Mouse (Mus musculus) forebrain, postnatal 0 days (tissue): ENCODE measurements around the gene Epha7. TPM values are rescaled to one million over a fixed set of nuclear protein-coding genes. Genes with fewer than 3 reads are reported as not detected.

Experiments
- ATAC-seq: fragments of 200-750 bp; cut with Nextera tagmentation; 2 replicates; pipeline ENCODE4 v1.8.0; 2017; ENCODE audit warnings: mild to moderate bottlenecking, moderate library complexity
- DNase-seq: peaks from one replicate; pipeline ENCODE4 v3.0.0-alpha.2; 2015
- H3K27ac ChIP-seq: fragments of 300-500 bp; sonication (generic); 2 replicates; pipeline ENCODE4 v1.5.1; 2014; ENCODE audit warnings: low read depth, mild to moderate bottlenecking, antibody characterized with exemption, low read length, moderate library complexity, mixed read lengths
- H3K27me3 ChIP-seq: fragments of 300-500 bp; sonication (generic); 2 replicates; pipeline ENCODE4 v1.6.1; 2014; ENCODE audit warnings: mild to moderate bottlenecking, low read length, mixed read lengths; ENCODE audit not compliant: insufficient read depth
- H3K36me3 ChIP-seq: fragments of 300-500 bp; sonication (generic); 2 replicates; pipeline ENCODE4 v1.6.1; 2014; ENCODE audit warnings: mild to moderate bottlenecking, moderate library complexity; ENCODE audit not compliant: insufficient read depth
- H3K4me1 ChIP-seq: fragments of 300-500 bp; sonication (generic); 2 replicates; pipeline ENCODE4 v1.6.1; 2014; ENCODE audit warnings: antibody characterized with exemption; ENCODE audit not compliant: insufficient read depth
- H3K4me2 ChIP-seq: fragments of 300-500 bp; sonication (generic); 2 replicates; pipeline ENCODE4 v1.6.1; 2014; ENCODE audit warnings: low read depth, mild to moderate bottlenecking, moderate library complexity
- H3K4me3 ChIP-seq: fragments of 300-500 bp; sonication (generic); 2 replicates; pipeline ENCODE4 v1.5.1; 2014; ENCODE audit warnings: low read depth, low read length, mixed read lengths
- H3K9ac ChIP-seq: fragments of 300-500 bp; sonication (generic); 2 replicates; pipeline ENCODE4 v1.6.1; 2014; ENCODE audit warnings: mild to moderate bottlenecking
- H3K9me3 ChIP-seq: fragments of 300-500 bp; sonication (generic); 2 replicates; pipeline ENCODE4 v1.6.1; 2016; ENCODE audit warnings: low read length
- CTCF ChIP-seq: sonication (generic); IDR thresholded peaks from 2 replicates; pipeline ENCODE4 v1.5.1; 2016; ENCODE audit warnings: antibody characterized with exemption, control low read depth, low read depth
- WGBS: fragments of 180-500 bp; shearing (Covaris S2); extraction: QIAGEN DNeasy Blood & Tissue Kit; methylation state at CpG from one replicate; pipeline ENCODE4 v1.1.7; 2014; 5-methylcytosine and 5-hydroxymethylcytosine counted together
- polyA plus RNA-seq: library from polyadenylated mRNA; unstranded; fragments of >200 nt; fragmentation: Nextera tagmentation; extraction: Ambion mirVana; gene quantifications from 2 replicates; pipeline ENCODE4 v1.2.1, GENCODE M21; 2015
- total RNA-seq: library from RNA; depleted of rRNA; stranded (reverse); fragments of >200 nt; gene quantifications from 2 replicates; pipeline ENCODE4 v1.2.3, GENCODE M21; 2014

Gene Epha7
- total and polyA plus RNA-seq, 2 experiments from 2014 or later, result 57.3 to 73.1 TPM

DNA sequence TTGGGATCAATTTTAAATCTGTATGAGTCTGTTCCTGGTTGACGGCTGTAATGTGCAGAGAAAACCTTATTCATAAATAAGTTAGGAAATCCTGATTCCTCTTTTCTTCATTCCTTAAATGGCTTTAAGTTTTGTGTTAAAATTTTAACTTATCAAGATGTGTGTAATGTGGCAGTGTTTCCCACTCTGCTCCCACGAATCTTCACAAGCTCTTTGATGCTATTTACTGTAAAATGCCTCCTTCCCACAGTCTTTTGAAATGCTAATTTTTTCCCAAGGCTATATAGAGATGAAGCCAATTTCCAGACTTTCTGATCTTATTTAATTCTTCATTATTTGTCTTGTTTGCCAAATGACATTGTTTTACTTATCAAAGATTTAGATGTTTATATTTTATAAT is 100.7 kb downstream of the Epha7 start:
- H3K9ac ChIP-seq, result no peak overlapping the region
- ATAC-seq, result no peak
- H3K9me3 ChIP-seq, result no peaks in the 10 kb centered on the region
- H3K4me2 ChIP-seq, result no peak overlapping the region
- 31% methylated on average over 2 of the region's 2 CpGs for WGBS
- H3K27me3 ChIP-seq, result no peaks in the 10 kb centered on the region
- no peaks in the 10 kb centered on the region for H3K36me3 ChIP-seq
- H3K27ac ChIP-seq, result no peak overlapping the region
- no peak for TF ChIP-seq CTCF
- DNase-seq, result no peak
- no peak overlapping the region for H3K4me3 ChIP-seq
- H3K4me1 ChIP-seq, result no peaks in the 10 kb centered on the region

DNA sequence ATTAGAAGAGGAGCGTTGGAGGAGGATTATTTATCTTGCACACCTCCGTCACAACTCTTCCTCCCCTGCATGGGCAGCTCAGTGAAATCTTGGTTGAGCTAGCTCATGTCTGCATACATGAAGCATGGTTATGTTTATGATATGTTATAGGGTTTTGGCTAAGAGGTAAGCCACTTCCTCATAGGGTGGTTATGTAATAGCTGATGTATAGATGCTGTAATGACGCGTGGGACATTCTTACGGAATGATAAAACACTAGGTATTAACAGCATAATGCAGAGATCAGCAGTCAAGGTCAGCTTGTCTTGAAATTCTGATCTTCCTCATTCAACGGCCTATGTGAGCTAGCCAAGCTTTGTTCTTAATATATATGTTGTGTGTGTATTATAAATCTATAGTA is 107.7 kb downstream of the Epha7 start:
- WGBS, result 94% methylated on average over 6 of the region's 6 CpGs
- Histone ChIP-seq H3K4me2 (no peak overlapping the region), H3K27me3 (no peaks in the 10 kb centered on the region), H3K9me3 (no peaks in the 10 kb centered on the region), H3K36me3 (no peaks in the 10 kb centered on the region), H3K27ac (no peak overlapping the region), H3K4me3 (no peak overlapping the region), H3K4me1 (no peaks in the 10 kb centered on the region), H3K9ac (no peak overlapping the region)
- DNase-seq (no peak), ATAC-seq (no peak)
- no peak for TF ChIP-seq CTCF

DNA sequence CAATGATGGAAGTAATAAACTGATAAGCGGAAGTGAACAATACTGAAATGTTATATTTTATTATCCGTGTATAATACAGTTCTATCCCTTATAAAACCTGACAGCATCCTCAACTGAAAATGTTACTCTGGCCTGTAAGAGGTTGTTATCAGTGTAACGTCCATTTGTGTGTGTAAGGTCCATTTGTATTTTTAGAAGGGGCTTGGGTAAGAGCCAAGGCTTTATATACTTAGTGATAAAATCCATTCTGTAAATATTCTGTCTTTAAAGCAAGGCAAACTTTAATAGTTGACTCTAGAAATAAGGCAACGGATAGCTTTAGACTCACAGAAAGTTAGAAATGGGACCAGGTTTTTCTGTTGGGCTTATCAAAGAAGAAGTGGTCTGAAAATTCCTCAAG is 113.1 kb downstream of the Epha7 start:
- 90% methylated on average over 4 of the region's 4 CpGs for WGBS
- ATAC-seq, result no peak

DNA sequence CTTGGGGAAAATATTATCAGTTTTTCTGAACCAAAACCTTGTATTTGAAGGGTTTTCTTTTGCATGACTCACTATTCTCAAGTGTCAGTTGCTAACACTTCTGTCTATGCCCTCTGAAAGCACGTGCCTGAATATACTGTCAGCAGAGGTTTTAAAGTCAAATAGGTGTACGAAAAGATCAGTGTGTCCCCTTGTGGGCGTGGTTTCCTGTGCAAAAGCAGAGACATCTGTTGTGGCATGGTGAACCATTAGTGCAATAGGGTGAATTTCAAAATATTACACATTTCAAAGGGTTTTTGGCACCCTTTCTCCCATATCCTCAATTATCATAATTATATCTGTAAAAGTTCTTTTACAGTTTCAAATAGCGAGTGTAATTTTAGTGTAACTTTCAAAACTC is 120.5 kb downstream of the Epha7 start:
- WGBS, result 77% methylated on average over 4 of the region's 4 CpGs
- no peak for DNase-seq
- Histone ChIP-seq H3K4me1 (no peaks in the 10 kb centered on the region), H3K27ac (no peak overlapping the region), H3K27me3 (no peaks in the 10 kb centered on the region), H3K4me2 (no peak overlapping the region), H3K9ac (no peak overlapping the region), H3K9me3 (no peaks in the 10 kb centered on the region), H3K4me3 (no peak overlapping the region), H3K36me3 (no peaks in the 10 kb centered on the region)
- no peak for ATAC-seq
- no peak for TF ChIP-seq CTCF

More for the DNA sequence above, 113.1 kb downstream of the Epha7 start:
- Histone ChIP-seq H3K27ac (no peak overlapping the region), H3K36me3 (no peaks in the 10 kb centered on the region), H3K9ac (no peak overlapping the region), H3K27me3 (no peaks in the 10 kb centered on the region), H3K4me3 (no peak overlapping the region), H3K9me3 (no peaks in the 10 kb centered on the region), H3K4me1 (no peaks in the 10 kb centered on the region), H3K4me2 (no peak overlapping the region)
- TF ChIP-seq CTCF, result no peak
- no peak for DNase-seq

DNA sequence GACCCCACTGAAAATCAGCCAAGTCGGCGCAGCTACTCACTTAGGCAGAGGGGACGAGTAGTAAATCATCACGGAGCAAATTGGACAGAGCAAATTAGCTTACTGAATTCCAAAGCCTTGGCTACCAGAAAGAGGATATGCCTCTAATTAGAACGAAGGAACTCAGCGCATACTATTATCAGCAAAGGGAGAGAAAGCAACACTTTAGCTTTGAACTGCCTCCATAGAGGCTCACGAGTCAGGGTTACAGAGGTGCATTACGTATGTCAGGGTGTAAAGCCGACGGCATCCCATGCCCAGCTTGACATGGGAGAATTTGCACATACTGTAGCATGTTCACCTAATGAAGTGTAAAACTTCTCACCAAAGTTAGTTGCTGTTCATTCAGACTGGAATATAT is 121.9 kb downstream of the Epha7 start:
- no peaks in the 10 kb centered on the region for H3K4me1 ChIP-seq
- H3K4me2 ChIP-seq, result 0 out of 2 replicates have a peak overlapping the region, but pooled peaks have one; percentile 6
- no peak overlapping the region; the same call in 1 of the 2 replicates for H3K4me3 ChIP-seq
- no peak overlapping the region for H3K27ac ChIP-seq
- peak; percentile 26 for DNase-seq
- WGBS, result 13% methylated on average over 10 of the region's 10 CpGs
- no peak for ATAC-seq
- H3K9me3 ChIP-seq, result no peaks in the 10 kb centered on the region
- no peaks in the 10 kb centered on the region for H3K36me3 ChIP-seq
- H3K9ac ChIP-seq, result no peak overlapping the region
- H3K27me3 ChIP-seq, result no peaks in the 10 kb centered on the region
- TF ChIP-seq CTCF, result no peak

DNA sequence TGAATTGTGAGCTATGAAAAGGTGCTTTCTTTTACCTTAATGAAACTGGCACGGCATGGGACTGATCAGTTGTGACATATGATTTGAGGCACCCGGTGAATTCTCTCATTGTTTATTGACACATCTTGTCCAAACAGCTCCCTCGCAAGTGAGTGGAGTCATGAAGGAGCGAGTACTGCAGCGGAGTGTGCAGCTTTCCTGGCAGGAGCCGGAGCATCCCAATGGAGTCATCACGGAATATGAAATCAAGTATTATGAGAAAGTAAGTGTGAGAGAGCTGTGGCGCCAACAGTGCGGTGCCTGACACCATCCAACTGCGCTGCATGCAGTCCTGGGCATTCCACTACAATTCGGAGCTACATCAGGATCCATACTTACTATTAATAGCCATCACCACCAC is 122.6 kb downstream of the Epha7 start:
- Histone ChIP-seq H3K4me3 (peak overlapping the region; percentile 18; the same call in 1 of the 2 replicates), H3K4me2 (peak overlapping the region; percentile 42), H3K27me3 (no peaks in the 10 kb centered on the region), H3K9ac (no peak overlapping the region), H3K9me3 (no peaks in the 10 kb centered on the region), H3K27ac (no peak overlapping the region), H3K4me1 (no peaks in the 10 kb centered on the region), H3K36me3 (no peaks in the 10 kb centered on the region)
- WGBS, result 22% methylated on average over 11 of the region's 11 CpGs
- ATAC-seq (peak; percentile 76; the same call in 1 of the 2 replicates), DNase-seq (peak; percentile 45)
- no peak for TF ChIP-seq CTCF

DNA sequence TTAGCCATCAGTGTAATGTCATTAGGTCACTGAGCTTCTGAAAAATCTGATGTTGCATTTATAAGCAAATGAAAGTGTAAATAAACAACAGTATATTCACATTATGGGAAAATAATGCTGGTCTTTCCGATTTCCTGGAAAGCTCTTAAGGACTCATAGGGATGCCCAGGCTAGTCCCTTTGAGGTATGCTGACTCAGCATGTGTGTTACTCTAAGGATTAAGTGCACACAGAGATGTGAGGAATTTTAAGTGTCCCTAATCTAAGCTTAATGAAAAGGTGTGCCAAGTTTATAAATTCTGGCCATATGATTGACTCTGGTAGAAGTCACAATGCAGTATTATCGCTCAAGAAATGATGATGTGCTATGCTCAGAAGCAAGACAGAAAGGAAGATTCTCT is 127.8 kb downstream of the Epha7 start:
- TF ChIP-seq CTCF, result no peak

More for the DNA sequence above, 127.8 kb downstream of the Epha7 start:
- no peak overlapping the region for H3K4me2 ChIP-seq
- ATAC-seq (no peak), DNase-seq (no peak)
- no peaks in the 10 kb centered on the region for H3K9me3 ChIP-seq
- no peaks in the 10 kb centered on the region for H3K27me3 ChIP-seq
- no peak overlapping the region for H3K9ac ChIP-seq
- 95% methylated on average over 2 of the region's 2 CpGs for WGBS
- H3K4me1 ChIP-seq, result no peaks in the 10 kb centered on the region
- no peak overlapping the region for H3K27ac ChIP-seq
- H3K4me3 ChIP-seq, result no peak overlapping the region
- no peaks in the 10 kb centered on the region for H3K36me3 ChIP-seq
